Comparison of ENCODE assay signal across 23 mouse cellular contexts in genomic region chr13:8842273-8842672, GRCm38 (mm10). TPM values are rescaled to one million over a fixed set of nuclear protein-coding genes. Genes with fewer than 3 reads are reported as not detected.
DNase-seq lines count a peak whose midpoint lies in the region; ATAC-seq and TF ChIP-seq lines count a peak whose summit lies in the region.
"Had no signal": no experiment of that assay in that cellular context is flagged by ENCODE, and none has a peak within 500 bp of the region (broad histone marks: within the 10 kb centered on the region; RNA-seq: fewer than 3 reads in every experiment).

No protein-coding gene starts in this region.

- DNase-seq in A20 (ENCODE audit: low read depth, low spot score) (peak; percentile 80), CH12.LX (ENCODE audit: extremely low read depth) (peak; percentile 71)
- DNase-seq in hindbrain, embryonic 11.5 days (ENCODE audit: low spot score) = no peak
- DNase-seq in embryo, embryonic 11 days = no peak
- no peak for DNase-seq in retina, postnatal 1 day
- DNase-seq in gastrocnemius, adult 2 months = no peak
- DNase-seq: adrenal gland, adult 8-10 months; adrenal gland, postnatal 36 days; B cell, adult 2 months; cerebellum, adult 11-12 months; cerebellum, adult 9-10 months; cerebellum, postnatal 25 days; gastrocnemius, postnatal 36 days; heart, adult 2 months had no signal

- peak; percentile 85 for ATAC-seq in common myeloid progenitor, adult 5-6 weeks (replicated peaks; ENCODE audit: low read depth, poor library complexity, severe bottlenecking)
- ATAC-seq in megakaryocyte, adult 5-6 weeks (ENCODE audit: poor library complexity, severe bottlenecking) = peak; percentile 86
- no peak for ATAC-seq in hindbrain, embryonic 11.5 days (ENCODE audit: low FRiP score)
- ATAC-seq: forebrain, embryonic 16.5 days; intestine, embryonic 16.5 days had no signal

- TF ChIP-seq RAD21 in CH12.LX (IDR thresholded peaks at IDR 0.05; ENCODE audit: low read depth, low read length) = no peak

- H3K4me1 ChIP-seq in CH12.LX (ENCODE audit: control insufficient read depth in 1 of 2, insufficient read depth in 2 of 2) = peaks cover 11 to 48% of the 10 kb centered on the region in 2 experiments; a peak in 3 of 4 replicates
- H3K4me1 ChIP-seq in hindbrain, embryonic 11.5 days (replicated peaks; ENCODE audit: control insufficient read depth, insufficient read depth, low read length) = no peaks in the 10 kb centered on the region
- H3K4me1 ChIP-seq: embryonic facial prominence, embryonic 12.5 days; heart, embryonic 15.5 days; hindbrain, embryonic 15.5 days had no signal

- no peak overlapping the region for H3K4me3 ChIP-seq in CH12.LX (replicated peaks in 1 of 3; ENCODE audit: low read depth in 2 of 3, low read length in 2 of 3, poor library complexity in 1 of 3)
- no peak overlapping the region for H3K4me3 ChIP-seq in hindbrain, embryonic 11.5 days (ENCODE audit: low read depth, low read length)
- no peak overlapping the region for H3K4me3 ChIP-seq in gastrocnemius, adult 2 months
- H3K4me3 ChIP-seq: embryonic facial prominence, embryonic 12.5 days; heart, adult 2 months; heart, embryonic 15.5 days; hindbrain, embryonic 10.5 days; hindbrain, embryonic 15.5 days had no signal

- H3K79me2 ChIP-seq in CH12.LX (replicated peaks; ENCODE audit: control insufficient read depth, extremely low read depth, insufficient read depth, poor library complexity, severe bottlenecking) = peaks cover 5% of the 10 kb centered on the region; the same call in 1 of the 2 replicates

- no peak overlapping the region for H3K9ac ChIP-seq in CH12.LX (ENCODE audit: insufficient read depth, low read depth)
- H3K9ac ChIP-seq in hindbrain, embryonic 11.5 days (ENCODE audit: low read depth, low read length) = no peak overlapping the region
- H3K9ac ChIP-seq: embryonic facial prominence, embryonic 12.5 days; heart, embryonic 15.5 days; hindbrain, embryonic 15.5 days had no signal

- in situ Hi-C loops in CH12.LX (cut with MboI; ENCODE audit: low pct_ligation_motif_present, low pct_unique_long_range_greater_than_20kb, low sequenced_read_pairs) = no loop called here

- dilution Hi-C loops in CH12.LX (cut with MboI; ENCODE audit: extremely low pct_ligation_motif_present, extremely low pct_unique_long_range_greater_than_20kb, low sequenced_read_pairs) = no loop called here

- H3K9me3 ChIP-seq in CH12.LX (replicated peaks; ENCODE audit: low read length) = no peaks in the 10 kb centered on the region
- no peaks in the 10 kb centered on the region for H3K9me3 ChIP-seq in hindbrain, embryonic 11.5 days (ENCODE audit: control insufficient read depth, low read length)
- H3K9me3 ChIP-seq: embryonic facial prominence, embryonic 12.5 days; heart, embryonic 15.5 days; hindbrain, embryonic 10.5 days; hindbrain, embryonic 15.5 days had no signal

- peak overlapping the region; percentile 44; the same call in 1 of the 2 replicates for H3K4me2 ChIP-seq in CH12.LX (ENCODE audit: insufficient read depth, low read depth, poor library complexity, severe bottlenecking)
- no peak overlapping the region for H3K4me2 ChIP-seq in hindbrain, embryonic 11.5 days (replicated peaks; ENCODE audit: low read depth, low read length)
- H3K4me2 ChIP-seq: embryonic facial prominence, embryonic 12.5 days; heart, embryonic 11.5 days; heart, embryonic 15.5 days; hindbrain, embryonic 15.5 days had no signal

- WGBS in hindbrain, embryonic 11.5 days = 93% methylated on average over 3 of the region's 3 CpGs

- peak; percentile 86 for TF ChIP-seq EP300 in CH12.LX (IDR thresholded peaks at IDR 0.05; ENCODE audit: low read length)

- intact Hi-C loops in gastrocnemius, adult 2 months (cut with DNase I) = no loop called here

- H3K36me3 ChIP-seq in CH12.LX (replicated peaks in 1 of 2; ENCODE audit: control insufficient read depth in 1 of 2, insufficient read depth in 1 of 2, low read length in 1 of 2) = peaks cover 65 to 78% of the 10 kb centered on the region in 2 experiments
- H3K36me3 ChIP-seq in hindbrain, embryonic 11.5 days (ENCODE audit: control insufficient read depth, insufficient read depth, low read length) = 0 out of 2 replicates have a peak, but pooled peaks cover 2% of the 10 kb centered on the region

- no peak for TF ChIP-seq CTCF in CH12.LX (conservative IDR thresholded peaks at IDR 0.05 in 1 of 2, IDR thresholded peaks at IDR 0.05 in 1 of 2; ENCODE audit: low read depth in 2 of 2, low read length in 2 of 2)
- no peak for TF ChIP-seq CTCF in gastrocnemius, adult 2 months (IDR thresholded peaks at IDR 0.05)

- H3K27ac ChIP-seq in CH12.LX (ENCODE audit: insufficient read depth, low read depth) = peak overlapping the region; percentile 67
- H3K27ac ChIP-seq in hindbrain, embryonic 11.5 days (ENCODE audit: low read depth, low read length) = no peak overlapping the region
- H3K27ac ChIP-seq in gastrocnemius, adult 2 months = no peak overlapping the region
- H3K27ac ChIP-seq: embryonic facial prominence, embryonic 12.5 days; heart, embryonic 15.5 days; hindbrain, embryonic 10.5 days; hindbrain, embryonic 15.5 days had no signal

- no peak for TF ChIP-seq POLR2A in CH12.LX (IDR thresholded peaks at IDR 0.05; ENCODE audit: low read depth, low read length)

- no peaks in the 10 kb centered on the region for H3K27me3 ChIP-seq in CH12.LX (replicated peaks)
- no peaks in the 10 kb centered on the region for H3K27me3 ChIP-seq in hindbrain, embryonic 11.5 days (ENCODE audit: control insufficient read depth, insufficient read depth, low read length)
- H3K27me3 ChIP-seq: embryonic facial prominence, embryonic 12.5 days; heart, embryonic 15.5 days; hindbrain, embryonic 15.5 days had no signal

TF ChIP-seq in CH12.LX, 34 proteins besides CTCF, POLR2A, EP300 and RAD21:
- TF ChIP-seq NRF1 (IDR thresholded peaks at IDR 0.05; ENCODE audit: low read depth, low read length) (no peak), MXI1 (IDR thresholded peaks at IDR 0.05; ENCODE audit: low read depth, low read length) (peak; percentile 34; the same call in 1 of the 2 replicates), RCOR1 (conservative IDR thresholded peaks at IDR 0.05; ENCODE audit: low read depth, low read length) (no peak), MYC (IDR thresholded peaks at IDR 0.05; ENCODE audit: low read depth, low read length) (peak; percentile 86), BHLHE40 (IDR thresholded peaks at IDR 0.05; ENCODE audit: low read depth, low read length) (no peak), MAFK (IDR thresholded peaks at IDR 0.05; ENCODE audit: insufficient replicate concordance, low read length) (no peak), USF1 (IDR thresholded peaks at IDR 0.05; ENCODE audit: low read depth, low read length) (no peak), IRF4 (IDR thresholded peaks at IDR 0.05; ENCODE audit: low read depth, low read length) (peak; percentile 82), SMC3 (IDR thresholded peaks at IDR 0.05; ENCODE audit: low read depth, low read length) (no peak), MEF2A (IDR thresholded peaks at IDR 0.05; ENCODE audit: borderline replicate concordance, low read depth, low read length) (0 out of 2 replicates have a peak, but pooled peaks have one; percentile 58), CHD1 (IDR thresholded peaks at IDR 0.05; ENCODE audit: low read depth, low read length) (no peak), POLR2AphosphoS2 (IDR thresholded peaks at IDR 0.05; ENCODE audit: low read depth, low read length) (no peak), MAX (IDR thresholded peaks at IDR 0.05; ENCODE audit: low read length) (0 out of 2 replicates have a peak, but pooled peaks have one; percentile 40), USF2 (conservative IDR thresholded peaks at IDR 0.05; ENCODE audit: low read depth, low read length) (no peak), ZC3H11A (IDR thresholded peaks at IDR 0.05; ENCODE audit: low read depth, low read length) (no peak), GABPA (IDR thresholded peaks at IDR 0.05; ENCODE audit: insufficient replicate concordance, low read depth, low read length) (no peak), SIN3A (IDR thresholded peaks at IDR 0.05; ENCODE audit: low read length) (no peak; the same call in 1 of the 2 replicates), UBTF (IDR thresholded peaks at IDR 0.05; ENCODE audit: low read depth, low read length) (no peak), ZMIZ1 (IDR thresholded peaks at IDR 0.05; ENCODE audit: low read depth, low read length) (no peak)

RNA-seq across cellular contexts. Expression of gene Wdr37, which starts 29.4 kb away (rescaled TPM):
- total RNA-seq in CH12.LX (2012; rRNA removed) (11.8 and 13.9 TPM in 2 replicates), CH12.LX (2014; rRNA removed) (13.4 and 19.3 TPM in 2 replicates)
- polyA plus RNA-seq in CH12.LX (2012; ENCODE audit: insufficient read length, low read depth) = 23.0 and 24.2 TPM in 2 replicates
- 25.0 and 29.4 TPM in 2 replicates for total RNA-seq in common myeloid progenitor, adult 5-6 weeks (2017)
- 40.7 and 43.1 TPM in 2 replicates for total RNA-seq in megakaryocyte, adult 5-6 weeks (2015)
- total RNA-seq in megakaryocyte, adult 5-6 weeks (2017) = 37.2 and 53.1 TPM in 2 replicates
- polyA plus RNA-seq in hindbrain, embryonic 11.5 days (2014; fragmentation: Nextera tagmentation; extraction: Ambion mirVana) = 48.2 and 54.0 TPM in 2 replicates
- total RNA-seq in gastrocnemius, adult 2 months (2021) = 10 to 100 TPM; 24.3 to 33.1 TPM

RNA-seq across cellular contexts. Expression of gene Idi1, which starts 43.0 kb away (rescaled TPM):
- 36.2 and 57.4 TPM in 2 replicates for total RNA-seq in CH12.LX (2012; rRNA removed)
- 226 and 253 TPM in 2 replicates for total RNA-seq in CH12.LX (2014; rRNA removed)
- 126 TPM in 2 replicates for polyA plus RNA-seq in CH12.LX (2012; ENCODE audit: insufficient read length, low read depth)
- 35.2 and 42.3 TPM in 2 replicates for total RNA-seq in common myeloid progenitor, adult 5-6 weeks (2017)
- 26.1 and 30.5 TPM in 2 replicates for total RNA-seq in megakaryocyte, adult 5-6 weeks (2015)
- total RNA-seq in megakaryocyte, adult 5-6 weeks (2017) = 26.5 and 32.9 TPM in 2 replicates
- polyA plus RNA-seq in hindbrain, embryonic 11.5 days (2014; fragmentation: Nextera tagmentation; extraction: Ambion mirVana) = 165 and 176 TPM in 2 replicates
- total RNA-seq in gastrocnemius, adult 2 months (2021) = 1 to 10 TPM; 4.7 to 7.6 TPM

Comparison
In these comparisons a context has a peak if more than half of its experiments do, and no peak if none do; other contexts are left out.
1. DNase-seq: peak in A20 (single experiment) and CH12.LX (single experiment); none in hindbrain, embryonic 11.5 days (single experiment), embryo, embryonic 11 days (single experiment), retina, postnatal 1 day (single experiment) and gastrocnemius, adult 2 months (single experiment).